Mouse (Mus musculus): Measurements from ENCODE around the gene A730009L09Rik. TPM values are rescaled to one million over a fixed set of nuclear protein-coding genes. Genes with fewer than 3 reads are reported as not detected.

The A730009L09Rik gene
- not detected for polyA plus RNA-seq (2012; fragmentation: generic; extraction: Trizol)

- no peaks in the 10 kb centered on the region for H3K27me3 ChIP-seq (ENCODE audit: control insufficient read depth, insufficient read depth, insufficient read length)
- no peak within 1 kb of the TSS for H3K4me2 ChIP-seq (ENCODE audit: low read depth)
- H3K79me2 ChIP-seq (ENCODE audit: control insufficient read depth, insufficient read depth): no peaks in the 10 kb centered on the region
- H3K4me3 ChIP-seq: no peak within 1 kb of the TSS
- TF ChIP-seq POLR2AphosphoS2 (IDR thresholded peaks at IDR 0.05; ENCODE audit: insufficient read length, low read depth): no peak
- no peak for TF ChIP-seq TCF3 (IDR thresholded peaks at IDR 0.05; ENCODE audit: insufficient read length, low read depth)
- TF ChIP-seq MYOD1 (IDR thresholded peaks at IDR 0.05; ENCODE audit: control insufficient read depth in 1 of 3, insufficient read length in 2 of 3, low read depth in 2 of 3): no peak
- TF ChIP-seq TCF12 (IDR thresholded peaks at IDR 0.05; ENCODE audit: insufficient read depth, poor library complexity, severe bottlenecking): no peak
- TF ChIP-seq CEBPB (IDR thresholded peaks at IDR 0.05; ENCODE audit: insufficient read depth, poor library complexity, severe bottlenecking): no peak
- no peak for TF ChIP-seq USF1 (IDR thresholded peaks at IDR 0.05; ENCODE audit: low read depth)
- no peak for TF ChIP-seq REST (IDR thresholded peaks at IDR 0.05; ENCODE audit: insufficient read depth, insufficient read length)
- TF ChIP-seq MYOG (IDR thresholded peaks at IDR 0.05; ENCODE audit: control insufficient read depth in 1 of 3, insufficient read depth in 1 of 3, insufficient read length in 2 of 3, low read depth in 2 of 3): no peak
- TF ChIP-seq POLR2A (IDR thresholded peaks at IDR 0.05; ENCODE audit: insufficient read length, low read depth): no peak
- no peak within 1 kb of the TSS for H3ac ChIP-seq (ENCODE audit: control insufficient read depth, insufficient read length)
- H3K36me3 ChIP-seq (ENCODE audit: control insufficient read depth, insufficient read depth): no peaks in the 10 kb centered on the region
Observed at GRCm38 (mm10) chr16:84514821-84515220, at the start of gene A730009L09Rik. Gene A730009L09Rik, plus strand, starts transcription at chr16:84515121.

GRCm38 (mm10) chr16:84465581-84466165, 49.2 kb upstream of the A730009L09Rik start:
- Histone ChIP-seq H3ac (ENCODE audit: control insufficient read depth, insufficient read length) (no peak overlapping the region), H3K36me3 (ENCODE audit: control insufficient read depth, insufficient read depth) (no peaks in the 10 kb centered on the region), H3K27me3 (ENCODE audit: control insufficient read depth, insufficient read depth, insufficient read length) (no peaks in the 10 kb centered on the region), H3K4me3 (no peak overlapping the region), H3K4me2 (ENCODE audit: low read depth) (no peak overlapping the region), H3K79me2 (ENCODE audit: control insufficient read depth, insufficient read depth) (no peaks in the 10 kb centered on the region)
- no peak for TF ChIP-seq TCF3 (IDR thresholded peaks at IDR 0.05; ENCODE audit: insufficient read length, low read depth)
- TF ChIP-seq E2F4 (IDR thresholded peaks at IDR 0.05; ENCODE audit: insufficient read depth): no peak
- no peak for TF ChIP-seq MYOD1 (IDR thresholded peaks at IDR 0.05; ENCODE audit: control insufficient read depth in 1 of 3, insufficient read length in 2 of 3, low read depth in 2 of 3)
- no peak for TF ChIP-seq POLR2AphosphoS2 (IDR thresholded peaks at IDR 0.05; ENCODE audit: insufficient read length, low read depth)
- no peak for TF ChIP-seq USF1 (IDR thresholded peaks at IDR 0.05; ENCODE audit: low read depth)
- no peak for TF ChIP-seq REST (IDR thresholded peaks at IDR 0.05; ENCODE audit: insufficient read depth, insufficient read length)
- TF ChIP-seq MYOG (IDR thresholded peaks at IDR 0.05; ENCODE audit: control insufficient read depth in 1 of 3, insufficient read depth in 1 of 3, insufficient read length in 2 of 3, low read depth in 2 of 3): no peak
- TF ChIP-seq POLR2A (IDR thresholded peaks at IDR 0.05; ENCODE audit: insufficient read length, low read depth): no peak
- no peak for TF ChIP-seq CEBPB (IDR thresholded peaks at IDR 0.05; ENCODE audit: insufficient read depth, poor library complexity, severe bottlenecking)

DNA sequence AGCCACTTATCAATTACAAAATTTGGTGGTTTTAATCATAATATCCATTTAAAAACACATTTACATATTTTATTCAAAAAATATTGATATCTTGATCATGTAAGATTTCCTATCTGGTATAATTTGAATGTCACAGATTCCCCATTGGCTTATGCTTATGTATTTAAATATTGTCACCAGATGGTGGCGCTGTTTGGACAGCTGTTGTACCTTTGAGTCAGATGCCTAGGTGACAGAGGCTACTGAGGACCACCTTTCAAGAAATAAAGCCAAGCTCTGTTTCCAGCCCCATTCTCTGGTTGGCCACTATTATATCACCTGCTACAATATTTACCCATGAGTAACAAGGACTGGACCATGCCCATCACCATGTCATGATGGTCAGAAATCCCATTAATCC, 46.0 kb upstream of the A730009L09Rik start:
- Histone ChIP-seq H3K4me2 (ENCODE audit: low read depth) (no peak overlapping the region), H3K79me2 (ENCODE audit: control insufficient read depth, insufficient read depth) (no peaks in the 10 kb centered on the region), H3K36me3 (ENCODE audit: control insufficient read depth, insufficient read depth) (no peaks in the 10 kb centered on the region), H3K27me3 (ENCODE audit: control insufficient read depth, insufficient read depth, insufficient read length) (no peaks in the 10 kb centered on the region), H3ac (ENCODE audit: control insufficient read depth, insufficient read length) (no peak overlapping the region), H3K4me3 (no peak overlapping the region)
- TF ChIP-seq CEBPB (IDR thresholded peaks at IDR 0.05; ENCODE audit: insufficient read depth, poor library complexity, severe bottlenecking) (no peak), USF1 (IDR thresholded peaks at IDR 0.05; ENCODE audit: low read depth) (no peak), REST (IDR thresholded peaks at IDR 0.05; ENCODE audit: insufficient read depth, insufficient read length) (no peak), MYOD1 (IDR thresholded peaks at IDR 0.05; ENCODE audit: control insufficient read depth in 1 of 3, insufficient read length in 2 of 3, low read depth in 2 of 3) (no peak), POLR2A (IDR thresholded peaks at IDR 0.05; ENCODE audit: insufficient read length, low read depth) (no peak), TCF12 (IDR thresholded peaks at IDR 0.05; ENCODE audit: insufficient read depth, poor library complexity, severe bottlenecking) (no peak)

DNA sequence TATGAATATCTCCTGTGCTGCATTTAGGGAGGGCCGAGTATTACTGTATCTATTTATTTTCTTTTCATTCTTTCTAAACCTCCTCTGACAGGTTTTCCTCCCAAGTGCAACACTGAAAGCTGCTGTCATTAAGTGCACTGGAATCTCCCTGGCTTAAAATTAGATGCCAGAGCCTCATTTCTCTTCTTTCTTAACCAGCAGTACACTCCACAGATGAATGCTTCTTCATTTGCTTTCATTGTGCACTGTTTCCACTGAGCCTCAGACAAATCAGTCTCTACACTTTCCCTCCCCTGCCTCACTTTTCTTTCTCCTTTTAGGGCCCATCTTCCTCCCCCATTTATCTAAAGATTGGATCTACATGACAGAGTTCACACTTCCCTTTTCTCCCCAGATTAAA, 44.9 kb upstream of the A730009L09Rik start:
- H3K27me3 ChIP-seq (ENCODE audit: control insufficient read depth, insufficient read depth, insufficient read length): no peaks in the 10 kb centered on the region
- no peak for TF ChIP-seq CEBPB (IDR thresholded peaks at IDR 0.05; ENCODE audit: insufficient read depth, poor library complexity, severe bottlenecking)
- H3K4me2 ChIP-seq (ENCODE audit: low read depth): no peak overlapping the region
- no peak overlapping the region for H3ac ChIP-seq (ENCODE audit: control insufficient read depth, insufficient read length)
- no peak overlapping the region for H3K4me3 ChIP-seq
- no peaks in the 10 kb centered on the region for H3K79me2 ChIP-seq (ENCODE audit: control insufficient read depth, insufficient read depth)
- no peaks in the 10 kb centered on the region for H3K36me3 ChIP-seq (ENCODE audit: control insufficient read depth, insufficient read depth)

- no peaks in the 10 kb centered on the region for H3K36me3 ChIP-seq (ENCODE audit: control insufficient read depth, insufficient read depth)
- H3K79me2 ChIP-seq (ENCODE audit: control insufficient read depth, insufficient read depth): no peaks in the 10 kb centered on the region
- no peaks in the 10 kb centered on the region for H3K27me3 ChIP-seq (ENCODE audit: control insufficient read depth, insufficient read depth, insufficient read length)
- H3K4me3 ChIP-seq: no peak overlapping the region
- TF ChIP-seq TCF3 (IDR thresholded peaks at IDR 0.05; ENCODE audit: insufficient read length, low read depth): no peak
- TF ChIP-seq CEBPB (IDR thresholded peaks at IDR 0.05; ENCODE audit: insufficient read depth, poor library complexity, severe bottlenecking): no peak
- TF ChIP-seq USF1 (IDR thresholded peaks at IDR 0.05; ENCODE audit: low read depth): no peak
- no peak for TF ChIP-seq POLR2AphosphoS2 (IDR thresholded peaks at IDR 0.05; ENCODE audit: insufficient read length, low read depth)
- TF ChIP-seq MYOD1 (IDR thresholded peaks at IDR 0.05; ENCODE audit: control insufficient read depth in 1 of 3, insufficient read length in 2 of 3, low read depth in 2 of 3): no peak
- TF ChIP-seq TCF12 (IDR thresholded peaks at IDR 0.05; ENCODE audit: insufficient read depth, poor library complexity, severe bottlenecking): no peak
- no peak for TF ChIP-seq E2F4 (IDR thresholded peaks at IDR 0.05; ENCODE audit: insufficient read depth)
- no peak for TF ChIP-seq MYOG (IDR thresholded peaks at IDR 0.05; ENCODE audit: control insufficient read depth in 1 of 3, insufficient read depth in 1 of 3, insufficient read length in 2 of 3, low read depth in 2 of 3)
- TF ChIP-seq MAX (IDR thresholded peaks at IDR 0.05; ENCODE audit: low read depth): no peak
- TF ChIP-seq REST (IDR thresholded peaks at IDR 0.05; ENCODE audit: insufficient read depth, insufficient read length): no peak
- no peak for TF ChIP-seq POLR2A (IDR thresholded peaks at IDR 0.05; ENCODE audit: insufficient read length, low read depth)
- no peak for TF ChIP-seq SRF (IDR thresholded peaks at IDR 0.05; ENCODE audit: control insufficient read depth, insufficient read length, low read depth)
- no peak overlapping the region for H3K4me2 ChIP-seq (ENCODE audit: low read depth)
- H3ac ChIP-seq (ENCODE audit: control insufficient read depth, insufficient read length): no peak overlapping the region
Observed at GRCm38 (mm10) chr16:84473406-84473805, 41.5 kb upstream of the A730009L09Rik start.
